Mouse (Mus musculus) granulocyte monocyte progenitor cell, adult 5-6 weeks (primary cell): Measurements from ENCODE around the gene Tbc1d16. TPM values are rescaled to one million over a fixed set of nuclear protein-coding genes. Genes with fewer than 3 reads are reported as not detected.

ENCODE experiments used
- ATAC-seq: replicated peaks from 2 replicates; pipeline ENCODE4 v1.8.0; 2016; ENCODE audit warnings: mild to moderate bottlenecking, moderate TSS enrichment, inconsistent platforms; ENCODE audit not compliant: poor library complexity, severe bottlenecking
- total RNA-seq, 2 experiments: library from RNA; stranded (forward) in 1 of 2; stranded (reverse) in 1 of 2; fragments of 200-712, 200-1000 nt in 1 of 2; fragments of >200 nt in 1 of 2; fragmentation: Nextera tagmentation in 1 of 2; gene quantifications; 2 replicates each; pipeline ENCODE4 v1.2.3; 2014 to 2017

Tbc1d16 gene
- total RNA-seq, 2 experiments from 2014 or later, result 2.1 to 8.6 TPM

GRCm38 (mm10) chr11:119210321-119211100, 17.8 kb downstream of the Tbc1d16 start:
- ATAC-seq, result no peak

- ATAC-seq, result no peak
Measured at GRCm38 (mm10) chr11:119209371-119210025, 18.8 kb downstream of the Tbc1d16 start.

GRCm38 (mm10) chr11:119208870-119209370, 19.4 kb downstream of the Tbc1d16 start:
- no peak for ATAC-seq

- ATAC-seq, result no peak
Measured at GRCm38 (mm10) chr11:119207986-119208385, 20.3 kb downstream of the Tbc1d16 start.

- peak; percentile 58; the same call in 1 of the 2 replicates for ATAC-seq
Measured at GRCm38 (mm10) chr11:119206562-119206961, 21.7 kb downstream of the Tbc1d16 start.

- no peak for ATAC-seq
Measured at GRCm38 (mm10) chr11:119205738-119206137, 22.6 kb downstream of the Tbc1d16 start.

GRCm38 (mm10) chr11:119203423-119203822, 24.9 kb downstream of the Tbc1d16 start:
- peak; percentile 59 for ATAC-seq

GRCm38 (mm10) chr11:119199233-119199601, 29.1 kb downstream of the Tbc1d16 start:
- ATAC-seq, result no peak

- ATAC-seq, result peak; percentile 51; the same call in 1 of the 2 replicates
Measured at GRCm38 (mm10) chr11:119198564-119199232, 29.6 kb downstream of the Tbc1d16 start.

GRCm38 (mm10) chr11:119197618-119198563, 30.4 kb downstream of the Tbc1d16 start:
- ATAC-seq, result no peak

- ATAC-seq, result no peak
Measured at GRCm38 (mm10) chr11:119192605-119193004, 35.7 kb downstream of the Tbc1d16 start.

GRCm38 (mm10) chr11:119192176-119192575, 36.1 kb downstream of the Tbc1d16 start:
- no peak for ATAC-seq

GRCm38 (mm10) chr11:119191606-119192081, 36.7 kb downstream of the Tbc1d16 start:
- peak; percentile 76 for ATAC-seq

- ATAC-seq, result peak; percentile 79
Measured at GRCm38 (mm10) chr11:119190498-119190897, 37.8 kb downstream of the Tbc1d16 start.

- no peak for ATAC-seq
Measured at GRCm38 (mm10) chr11:119189319-119189718, 39.0 kb downstream of the Tbc1d16 start.

GRCm38 (mm10) chr11:119188389-119188788, 39.9 kb downstream of the Tbc1d16 start:
- no peak for ATAC-seq

GRCm38 (mm10) chr11:119187800-119188197, 40.5 kb downstream of the Tbc1d16 start:
- no peak for ATAC-seq

GRCm38 (mm10) chr11:119186989-119187799, 41.1 kb downstream of the Tbc1d16 start:
- ATAC-seq, result peak; percentile 25; the same call in 1 of the 2 replicates

GRCm38 (mm10) chr11:119186381-119186780, 41.9 kb downstream of the Tbc1d16 start:
- ATAC-seq, result no peak
